Mouse (Mus musculus) limb, embryonic 14.5 days (tissue): ENCODE results near the gene Gmfg. TPM values are rescaled to one million over a fixed set of nuclear protein-coding genes. Genes with fewer than 3 reads are reported as not detected.

ENCODE experiments used
- ATAC-seq: fragments of 200-750 bp; cut with Nextera tagmentation; 2 replicates; pipeline ENCODE4 v1.8.0; 2017; ENCODE audit warnings: low read depth, moderate number of reproducible peaks, moderate TSS enrichment; ENCODE audit not compliant: low FRiP score
- DNase-seq: peaks from one replicate; pipeline ENCODE4 v3.0.0-alpha.2; 2015; ENCODE audit warnings: low spot score
- H3K27ac ChIP-seq: fragments of 300-500 bp; sonication (generic); replicated peaks from 2 replicates; pipeline ENCODE4 v1.5.1; 2014; ENCODE audit warnings: low read depth, mild to moderate bottlenecking, low read length, moderate library complexity, mixed read lengths
- H3K27me3 ChIP-seq: fragments of 300-500 bp; sonication (generic); 2 replicates; pipeline ENCODE4 v1.6.1; 2014; ENCODE audit warnings: low read length, mixed read lengths; ENCODE audit not compliant: control insufficient read depth, insufficient read depth
- H3K36me3 ChIP-seq: fragments of 300-500 bp; sonication (generic); 2 replicates; pipeline ENCODE4 v1.6.1; 2014; ENCODE audit warnings: mild to moderate bottlenecking, low read length, moderate library complexity, mixed read lengths; ENCODE audit not compliant: control insufficient read depth, insufficient read depth
- H3K4me1 ChIP-seq: fragments of 300-500 bp; sonication (generic); 2 replicates; pipeline ENCODE4 v1.6.1; 2014; ENCODE audit warnings: antibody characterized with exemption, low read length, mixed read lengths; ENCODE audit not compliant: control insufficient read depth, insufficient read depth
- H3K4me2 ChIP-seq: fragments of 300-500 bp; sonication (generic); replicated peaks from 2 replicates; pipeline ENCODE4 v1.6.1; 2014; ENCODE audit warnings: low read depth, mild to moderate bottlenecking, low read length, moderate library complexity; ENCODE audit not compliant: severe bottlenecking
- H3K4me3 ChIP-seq: fragments of 300-500 bp; sonication (generic); replicated peaks from 2 replicates; pipeline ENCODE4 v1.5.1; 2014; ENCODE audit warnings: low read length
- H3K9ac ChIP-seq: fragments of 300-500 bp; sonication (generic); 2 replicates; pipeline ENCODE4 v1.6.1; 2014; ENCODE audit warnings: mild to moderate bottlenecking, low read depth, low read length, moderate library complexity; ENCODE audit not compliant: severe bottlenecking
- H3K9me3 ChIP-seq: fragments of 300-500 bp; sonication (generic); 2 replicates; pipeline ENCODE4 v1.6.1; 2016; ENCODE audit warnings: low read length; ENCODE audit not compliant: control insufficient read depth
- POLR2A ChIP-seq: fragments of 200-500 bp; IDR thresholded peaks from 2 replicates; pipeline ENCODE4 v1.8.0; 2012; ENCODE audit warnings: inconsistent platforms, mild to moderate bottlenecking, moderate library complexity, borderline replicate concordance; ENCODE audit not compliant: insufficient read depth, insufficient read length; ENCODE audit errors: extremely low read depth
- WGBS: fragments of 180-500 bp; shearing (Covaris S2); extraction: QIAGEN DNeasy Blood & Tissue Kit; methylation state at CpG from one replicate; pipeline ENCODE4 v1.1.7; 2014; 5-methylcytosine and 5-hydroxymethylcytosine counted together
- polyA plus RNA-seq, 2 experiments: library from polyadenylated mRNA; depleted of rRNA in 1 of 2; stranded (reverse) in 1 of 2; unstranded in 1 of 2; fragments of >200 nt; fragmentation: Nextera tagmentation in 1 of 2; extraction: Ambion mirVana in 1 of 2; gene quantifications; 2 replicates each; pipeline versions ENCODE4 v1.2.1 to v1.2.3; 2012 to 2014

Gmfg gene
- polyA plus RNA-seq, 2 experiments: 12.7 to 19.4 TPM

DNA sequence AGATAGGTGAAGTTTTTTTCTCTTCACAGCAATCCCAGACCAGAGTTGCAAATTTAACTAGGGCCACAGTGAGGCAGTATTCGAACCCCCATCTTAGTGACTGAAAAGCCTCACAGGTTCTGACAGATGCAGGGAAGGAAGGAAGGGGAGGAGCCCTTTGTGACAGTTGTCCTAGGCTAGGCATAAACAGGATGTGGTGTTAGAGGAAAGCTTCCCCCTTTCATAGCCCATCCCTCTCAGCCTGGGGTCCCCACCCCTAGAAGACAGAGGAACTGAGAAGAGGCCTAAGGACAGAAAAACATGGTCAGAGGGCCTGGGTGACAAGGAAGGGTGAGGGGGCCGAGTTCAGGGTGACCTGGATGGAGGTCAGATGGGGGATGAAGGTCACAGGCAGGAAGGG, 3.5 kb downstream of the Gmfg start:
- Histone ChIP-seq H3K4me2 (no peak overlapping the region), H3K9me3 (no peaks in the 10 kb centered on the region), H3K4me3 (no peak overlapping the region), H3K9ac (no peak overlapping the region), H3K36me3 (no peaks in the 10 kb centered on the region), H3K27me3 (no peaks in the 10 kb centered on the region), H3K27ac (no peak overlapping the region), H3K4me1 (0 out of 2 replicates have a peak, but pooled peaks cover 6% of the 10 kb centered on the region)
- WGBS: 50% methylated on average over 2 of the region's 2 CpGs
- no peak for ATAC-seq
- DNase-seq: no peak
- TF ChIP-seq POLR2A: no peak

GRCm38 (mm10) chr7:28441776-28442485, 4.7 kb downstream of the Gmfg start:
- TF ChIP-seq POLR2A: no peak
- no peaks in the 10 kb centered on the region for H3K27me3 ChIP-seq
- H3K9me3 ChIP-seq: no peaks in the 10 kb centered on the region
- H3K4me1 ChIP-seq: 0 out of 2 replicates have a peak, but pooled peaks cover 6% of the 10 kb centered on the region
- no peak for ATAC-seq
- 86% methylated on average over 14 of the region's 14 CpGs for WGBS
- no peak overlapping the region for H3K27ac ChIP-seq
- no peak overlapping the region for H3K4me2 ChIP-seq
- no peak overlapping the region for H3K4me3 ChIP-seq
- H3K9ac ChIP-seq: no peak overlapping the region
- no peak for DNase-seq
- H3K36me3 ChIP-seq: no peaks in the 10 kb centered on the region

DNA sequence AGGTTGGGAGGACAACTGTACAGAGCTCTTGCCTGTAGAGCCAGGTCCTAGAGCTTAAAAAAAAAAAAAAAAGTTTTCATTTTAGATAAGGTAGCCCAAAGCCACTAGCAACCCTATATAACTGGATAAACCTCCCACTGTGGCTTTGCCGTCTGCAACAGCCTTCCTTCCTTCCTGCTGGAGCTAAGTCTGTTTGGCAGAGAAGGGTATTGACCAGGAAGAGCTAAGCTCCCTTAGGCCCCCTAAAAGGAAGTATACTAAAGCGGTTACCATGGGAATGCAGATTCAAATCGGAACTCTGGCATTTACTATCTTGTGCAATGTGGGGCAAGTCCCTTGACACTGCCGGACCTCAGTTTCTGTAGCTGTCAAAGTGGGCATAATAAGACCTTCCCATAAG, 5.4 kb downstream of the Gmfg start:
- Histone ChIP-seq H3K36me3 (no peaks in the 10 kb centered on the region), H3K9me3 (no peaks in the 10 kb centered on the region), H3K9ac (no peak overlapping the region), H3K27me3 (no peaks in the 10 kb centered on the region), H3K4me1 (no peaks in the 10 kb centered on the region), H3K4me3 (no peak overlapping the region), H3K27ac (no peak overlapping the region), H3K4me2 (no peak overlapping the region)
- no peak for TF ChIP-seq POLR2A
- DNase-seq (peak; percentile 15), ATAC-seq (no peak)
- WGBS: 27% methylated on average over 4 of the region's 4 CpGs

GRCm38 (mm10) chr7:28444344-28444974, 7.2 kb downstream of the Gmfg start:
- Histone ChIP-seq H3K4me1 (no peaks in the 10 kb centered on the region), H3K9ac (no peak overlapping the region), H3K27me3 (no peaks in the 10 kb centered on the region), H3K9me3 (no peaks in the 10 kb centered on the region), H3K36me3 (no peaks in the 10 kb centered on the region), H3K4me3 (no peak overlapping the region), H3K4me2 (no peak overlapping the region), H3K27ac (no peak overlapping the region)
- no peak for TF ChIP-seq POLR2A
- no peak for DNase-seq
- 85% methylated on average over 13 of the region's 13 CpGs for WGBS
- ATAC-seq: no peak

GRCm38 (mm10) chr7:28446446-28446845, 9.2 kb downstream of the Gmfg start:
- ATAC-seq: no peak
- no peak overlapping the region for H3K4me3 ChIP-seq
- H3K9me3 ChIP-seq: no peaks in the 10 kb centered on the region
- 3% methylated on average over 12 of the region's 12 CpGs for WGBS
- H3K4me1 ChIP-seq: no peaks in the 10 kb centered on the region
- no peak overlapping the region for H3K27ac ChIP-seq
- H3K27me3 ChIP-seq: no peaks in the 10 kb centered on the region
- H3K36me3 ChIP-seq: no peaks in the 10 kb centered on the region
- H3K9ac ChIP-seq: no peak overlapping the region
- DNase-seq: peak; percentile 42
- H3K4me2 ChIP-seq: no peak overlapping the region
- TF ChIP-seq POLR2A: no peak
